Mouse (Mus musculus): Measurements from ENCODE around the gene Olfr745.

Olfr745 gene

DNA sequence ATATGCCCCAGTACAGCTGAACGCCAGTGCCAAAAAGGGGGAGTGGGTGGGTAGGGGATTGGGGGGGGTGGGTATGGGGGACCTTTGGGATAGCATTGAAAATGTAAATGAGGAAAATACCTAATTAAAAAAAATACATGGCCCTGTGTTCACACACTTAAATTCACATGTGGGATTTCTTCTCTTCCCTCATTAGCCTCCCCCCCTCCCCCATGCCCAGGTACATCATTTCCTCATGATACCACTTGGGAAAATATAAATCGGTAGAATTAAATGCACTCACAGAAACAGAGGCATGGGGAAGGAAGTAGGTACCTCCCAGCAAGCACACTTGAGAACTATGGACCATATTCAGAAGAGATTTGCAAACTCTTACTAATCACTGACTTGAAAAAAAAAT, at the start of gene Olfr745:
Gene Olfr745 (plus strand): TSS at position 301 of the 400 bp plus-strand sequence.
- no peak for DNase-seq

DNA sequence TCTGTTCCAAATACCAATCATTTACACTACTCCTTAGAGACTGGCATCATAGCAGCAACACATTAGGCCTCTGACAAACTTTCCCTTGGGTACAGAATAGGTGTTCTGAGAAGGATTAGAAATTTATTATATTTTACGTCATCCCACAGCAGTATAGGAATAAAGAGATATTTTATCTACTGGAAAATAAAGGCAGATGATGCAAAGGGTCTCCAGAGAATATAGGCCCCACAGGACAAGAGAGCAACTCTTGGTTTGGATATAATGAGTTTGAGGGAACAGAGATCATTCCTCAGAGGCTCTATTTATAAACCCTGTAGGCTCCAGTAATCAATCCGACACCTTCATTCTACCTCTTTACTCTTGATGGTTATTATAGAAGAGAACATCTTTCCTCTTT, 24.6 kb upstream of the Olfr745 start, which contains the start of gene Olfr744:
Gene Olfr744 (plus strand): TSS at position 301 of the 400 bp plus-strand sequence.
- DNase-seq: no peak

DNA sequence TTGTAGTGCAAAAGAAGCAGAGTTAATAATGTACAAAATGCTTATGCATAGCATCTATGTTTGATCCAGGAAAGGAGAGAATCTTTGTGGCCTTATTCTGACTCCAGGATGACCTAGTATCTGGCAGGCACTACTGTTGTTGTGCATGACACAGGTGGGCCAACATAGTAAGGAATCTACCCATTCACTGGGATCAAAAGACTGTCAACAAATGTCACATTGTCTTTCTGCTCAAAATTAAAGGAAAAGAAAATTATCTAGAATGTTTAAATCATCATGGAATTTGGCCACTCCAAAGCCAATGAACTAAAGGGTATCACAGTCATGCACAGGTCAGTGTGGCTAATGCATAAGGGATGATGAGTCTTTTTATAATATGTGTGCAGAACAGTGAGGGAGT, 7.6 kb downstream of the Olfr745 start, which contains the start of gene Olfr746:
Gene Olfr746 (plus strand): TSS at position 301 of the 400 bp plus-strand sequence.
- no peak for DNase-seq

DNA sequence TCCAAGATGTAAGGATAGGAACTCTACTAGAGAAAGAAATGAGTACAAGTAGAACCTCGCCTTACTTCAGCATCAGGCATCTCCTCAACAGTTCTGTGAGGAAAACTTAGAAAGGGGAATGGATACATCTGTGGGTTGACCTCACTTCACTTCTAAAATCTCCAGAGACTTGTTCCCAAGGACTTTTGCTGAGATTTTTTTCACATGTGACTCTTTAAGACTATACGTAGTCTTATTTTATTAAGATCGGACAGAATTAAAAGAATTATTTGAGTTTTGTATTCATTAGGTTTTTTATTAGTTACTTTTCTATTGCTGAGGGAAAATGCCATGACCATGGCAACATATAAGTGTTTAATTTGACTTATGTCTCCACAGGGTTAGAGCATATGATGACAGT, 53.9 kb downstream of the Olfr745 start, which contains the start of gene Olfr747:
Gene Olfr747 (minus strand): TSS at position 101 of the 400 bp plus-strand sequence.
- DNase-seq: no peak
